Mouse (Mus musculus) frontal cortex, adult 2 months (tissue): Measurements from ENCODE around the gene Dmrtb1. TPM values are rescaled to one million over a fixed set of nuclear protein-coding genes. Genes with fewer than 3 reads are reported as not detected.

ENCODE experiments used
- DNase-seq, 2 experiments: peaks; one replicate each; pipeline ENCODE4 v3.0.0; 2022; ENCODE audit warnings: low spot score in 1 of 2; ENCODE audit errors: extremely low spot score in 1 of 2
- polyA plus RNA-seq: library from polyadenylated mRNA; depleted of rRNA; stranded (reverse); fragments of >200 nt; gene quantifications from 2 replicates; pipeline ENCODE4 v1.2.3, GENCODE M21; 2012; rRNA removed

The Dmrtb1 gene
- 1.5 and 2.2 TPM in 2 replicates for polyA plus RNA-seq

GRCm38 (mm10) chr4:107684130-107684529 lies at the start of gene Dmrtb1:
TSS of gene Dmrtb1 (minus strand) at chr4:107684230.
- no peak for DNase-seq

DNA sequence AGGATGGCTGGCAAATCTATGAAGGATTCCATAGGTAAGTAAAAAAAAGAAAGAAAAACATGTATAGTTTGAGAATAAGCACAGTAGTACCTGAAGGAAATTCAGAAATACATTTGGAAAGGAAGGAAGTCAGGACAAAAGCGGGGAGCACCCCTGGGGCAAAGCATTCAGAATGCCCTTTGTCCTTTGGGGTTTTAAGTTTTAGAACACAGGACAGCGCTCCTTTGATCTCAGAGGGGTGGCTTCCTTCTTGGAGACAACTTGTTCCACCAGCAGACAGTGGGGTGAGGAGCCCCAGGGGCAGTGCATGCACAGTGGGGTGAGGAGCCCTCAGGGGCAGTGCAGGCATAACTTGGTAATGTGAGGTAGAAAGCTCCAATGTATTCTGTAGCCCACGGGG lies 49.6 kb upstream of the Dmrtb1 start:
- DNase-seq, result no peak

DNA sequence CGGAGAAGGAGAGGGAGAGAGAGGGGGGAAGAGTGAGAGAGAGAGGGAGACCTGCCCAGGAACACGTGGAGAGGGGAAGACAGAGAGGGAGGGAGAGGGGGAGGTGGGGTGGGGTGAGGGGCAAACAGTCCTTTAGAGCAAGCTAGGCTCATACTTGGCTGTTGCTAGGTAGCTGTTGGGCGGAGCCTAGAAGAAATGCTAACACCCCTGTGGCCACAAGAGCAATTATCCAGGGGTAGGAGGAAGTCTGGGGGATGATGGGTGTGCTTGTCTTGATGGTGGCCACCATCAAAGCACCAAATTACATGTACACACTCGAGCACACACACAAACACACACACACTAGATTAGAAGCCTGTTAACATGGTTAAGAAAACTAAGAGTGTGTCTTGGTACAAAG lies 48.6 kb upstream of the Dmrtb1 start:
- no peak for DNase-seq

DNA sequence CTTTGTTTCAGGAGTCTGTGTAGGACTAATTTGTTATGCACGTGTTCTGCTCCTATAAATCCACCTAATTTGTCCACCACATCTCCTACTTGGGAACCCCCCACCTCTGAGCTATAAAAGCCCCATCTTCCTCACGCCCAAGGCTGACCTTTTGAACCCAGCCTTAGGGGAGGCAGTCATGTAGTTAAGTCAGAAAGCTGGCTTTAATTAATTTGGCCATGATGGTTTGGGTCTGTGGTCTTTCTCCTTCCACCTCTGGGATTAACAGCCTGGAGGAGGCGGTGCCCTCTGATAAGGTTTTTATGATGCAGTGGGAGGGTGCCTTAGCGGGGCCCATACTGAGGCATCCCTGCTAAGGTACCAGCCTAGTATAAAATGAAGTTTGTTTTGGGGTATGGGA lies 48.2 kb upstream of the Dmrtb1 start:
- no peak for DNase-seq

GRCm38 (mm10) chr4:107731088-107731465 lies 47.0 kb upstream of the Dmrtb1 start:
- DNase-seq, result no peak

DNA sequence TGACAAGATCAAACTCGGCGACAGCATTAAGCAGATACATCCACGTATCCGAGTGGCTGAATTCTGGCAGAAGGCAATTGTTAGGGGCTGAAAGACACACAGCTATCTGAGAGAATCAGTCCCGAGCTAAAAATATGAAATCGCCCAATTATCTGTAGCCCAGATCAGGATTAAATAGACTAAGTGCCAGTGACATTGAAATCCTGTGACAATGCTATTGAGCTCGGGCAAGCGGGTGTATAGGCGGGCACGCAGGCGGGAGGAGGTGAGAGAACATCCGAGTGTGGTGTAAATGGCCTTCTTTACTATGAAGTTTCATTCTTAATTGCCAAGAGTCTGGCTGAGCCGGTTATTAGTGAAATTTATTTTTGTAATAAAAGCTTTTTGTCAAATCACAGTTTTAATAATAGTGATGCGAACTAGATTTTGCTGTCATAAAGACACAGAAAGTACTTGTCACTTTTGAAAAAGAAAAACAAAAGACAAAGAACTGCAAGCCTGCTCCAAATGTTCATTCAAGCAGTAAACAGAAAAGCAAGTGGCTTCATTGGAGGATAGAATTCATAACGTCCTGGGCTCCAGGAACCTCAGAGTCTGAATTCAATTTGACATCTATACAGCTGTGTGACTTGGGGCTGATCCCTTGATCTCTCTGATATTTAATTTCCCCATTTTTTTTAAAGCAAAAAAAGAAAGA lies 46.5 kb upstream of the Dmrtb1 start:
- no peak for DNase-seq

- no peak for DNase-seq
Observed at GRCm38 (mm10) chr4:107725432-107725831, 41.4 kb upstream of the Dmrtb1 start.

DNA sequence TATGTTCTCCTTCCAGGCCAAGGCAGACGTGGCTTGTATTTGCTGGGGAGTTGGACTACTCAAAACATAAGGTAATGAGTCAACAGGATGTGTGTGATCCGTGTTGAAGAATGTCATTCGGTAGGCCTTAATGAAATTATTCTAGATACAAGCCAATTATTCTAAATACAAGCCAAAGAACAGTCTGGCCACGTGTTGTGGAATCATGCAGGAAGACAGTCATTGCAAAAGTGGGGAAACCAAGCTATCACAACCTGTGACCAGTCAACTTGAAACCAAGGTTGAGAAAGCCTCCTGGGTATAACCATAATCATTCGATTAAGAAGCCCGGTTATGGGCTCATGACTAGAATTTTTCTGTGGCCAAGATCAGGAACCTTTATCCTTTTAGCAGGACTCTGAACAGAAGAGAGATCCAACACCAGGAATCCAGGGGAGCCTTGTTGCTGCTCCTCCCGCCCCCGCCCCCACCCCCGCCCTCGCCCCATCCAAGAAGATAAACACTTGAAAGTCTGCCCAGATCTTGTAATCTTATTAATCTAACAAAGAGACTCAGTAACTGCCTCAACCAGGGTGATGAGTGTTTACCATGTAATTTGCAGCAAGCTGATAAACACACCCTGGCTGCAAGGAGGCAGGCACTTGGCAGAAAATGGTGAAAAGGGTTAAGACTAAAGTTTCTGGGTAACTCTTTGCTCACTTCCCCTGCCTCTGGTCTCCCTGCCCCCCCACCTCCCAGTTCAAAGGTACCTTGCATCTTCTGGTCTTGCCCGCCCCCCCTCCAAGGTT lies 36.2 kb upstream of the Dmrtb1 start:
- no peak for DNase-seq

- no peak for DNase-seq
Observed at GRCm38 (mm10) chr4:107719161-107719560, 35.1 kb upstream of the Dmrtb1 start.

GRCm38 (mm10) chr4:107718720-107719119 lies 34.7 kb upstream of the Dmrtb1 start:
- DNase-seq, result no peak

- DNase-seq, result peak; percentile 64 to 70
Observed at GRCm38 (mm10) chr4:107717718-107718313, 33.8 kb upstream of the Dmrtb1 start.

- DNase-seq, result no peak
Observed at GRCm38 (mm10) chr4:107716754-107717299, 32.8 kb upstream of the Dmrtb1 start.

DNA sequence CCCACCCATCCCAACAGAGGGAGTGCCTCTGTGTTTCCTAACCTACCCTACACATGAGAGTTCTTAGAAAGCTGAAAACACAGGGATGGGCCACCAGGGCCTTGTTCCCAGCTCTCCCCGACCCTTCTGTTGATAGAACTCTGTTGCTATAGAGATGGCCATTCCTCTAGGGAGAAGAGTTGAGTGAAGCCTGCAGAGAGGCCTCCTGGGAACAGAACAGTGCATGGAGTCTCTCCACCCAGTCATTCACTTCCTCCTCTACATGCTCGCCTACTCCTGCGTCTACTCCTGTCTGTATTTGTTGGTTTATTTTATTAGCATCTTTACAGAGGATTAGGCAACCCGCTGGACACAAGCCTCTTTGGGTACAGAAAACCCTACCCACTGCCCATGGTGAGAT lies 22.9 kb upstream of the Dmrtb1 start:
- DNase-seq, result no peak

- DNase-seq, result no peak
Observed at GRCm38 (mm10) chr4:107704185-107704584, 20.2 kb upstream of the Dmrtb1 start.

GRCm38 (mm10) chr4:107701679-107702078 lies 17.6 kb upstream of the Dmrtb1 start:
- no peak for DNase-seq

DNA sequence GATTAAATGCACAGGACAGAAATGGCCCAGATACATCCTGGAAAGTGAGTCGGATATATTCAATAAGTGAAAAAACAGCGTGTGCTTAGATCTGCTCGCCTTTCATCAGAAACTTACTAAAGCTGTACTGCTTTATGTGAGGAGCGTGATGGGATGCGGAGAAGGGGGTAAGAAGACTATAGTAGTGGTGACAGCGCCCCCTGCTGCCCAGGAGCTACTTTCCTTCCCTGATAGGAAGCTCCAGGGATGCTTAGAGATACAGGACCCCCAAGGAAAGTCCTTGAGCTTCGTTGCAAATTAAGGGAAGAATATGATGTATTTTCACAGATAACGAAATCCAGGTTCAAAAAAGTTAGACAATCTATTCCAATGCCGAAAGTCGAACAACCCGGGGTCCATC lies 17.1 kb upstream of the Dmrtb1 start:
- DNase-seq, result peak in 1 of 2 experiments; percentile 82

- no peak for DNase-seq
Observed at GRCm38 (mm10) chr4:107699271-107699670, 15.2 kb upstream of the Dmrtb1 start.

- no peak for DNase-seq
Observed at GRCm38 (mm10) chr4:107693816-107694215, 9.8 kb upstream of the Dmrtb1 start.

DNA sequence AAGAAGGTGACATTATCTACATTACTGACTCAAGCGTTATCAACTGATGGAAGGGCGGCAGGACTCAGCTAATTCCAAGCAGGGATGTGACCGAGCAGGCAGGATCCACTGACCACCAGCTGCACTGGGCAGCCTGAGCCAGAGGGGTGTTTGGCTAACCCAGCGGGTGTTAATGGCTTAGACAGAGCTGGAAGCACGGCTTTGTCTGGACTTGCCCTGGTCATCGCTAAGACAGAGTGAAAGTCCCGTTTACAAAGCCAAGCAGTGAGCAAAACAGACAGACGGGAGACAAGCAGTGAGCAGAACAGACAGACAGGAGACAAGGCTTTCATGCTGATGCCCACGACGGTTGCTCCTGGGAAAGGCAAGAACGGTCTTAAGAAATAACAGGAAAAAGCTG lies 4.2 kb upstream of the Dmrtb1 start:
- DNase-seq, result no peak

GRCm38 (mm10) chr4:107687127-107687526 lies 3.1 kb upstream of the Dmrtb1 start:
- no peak for DNase-seq

DNA sequence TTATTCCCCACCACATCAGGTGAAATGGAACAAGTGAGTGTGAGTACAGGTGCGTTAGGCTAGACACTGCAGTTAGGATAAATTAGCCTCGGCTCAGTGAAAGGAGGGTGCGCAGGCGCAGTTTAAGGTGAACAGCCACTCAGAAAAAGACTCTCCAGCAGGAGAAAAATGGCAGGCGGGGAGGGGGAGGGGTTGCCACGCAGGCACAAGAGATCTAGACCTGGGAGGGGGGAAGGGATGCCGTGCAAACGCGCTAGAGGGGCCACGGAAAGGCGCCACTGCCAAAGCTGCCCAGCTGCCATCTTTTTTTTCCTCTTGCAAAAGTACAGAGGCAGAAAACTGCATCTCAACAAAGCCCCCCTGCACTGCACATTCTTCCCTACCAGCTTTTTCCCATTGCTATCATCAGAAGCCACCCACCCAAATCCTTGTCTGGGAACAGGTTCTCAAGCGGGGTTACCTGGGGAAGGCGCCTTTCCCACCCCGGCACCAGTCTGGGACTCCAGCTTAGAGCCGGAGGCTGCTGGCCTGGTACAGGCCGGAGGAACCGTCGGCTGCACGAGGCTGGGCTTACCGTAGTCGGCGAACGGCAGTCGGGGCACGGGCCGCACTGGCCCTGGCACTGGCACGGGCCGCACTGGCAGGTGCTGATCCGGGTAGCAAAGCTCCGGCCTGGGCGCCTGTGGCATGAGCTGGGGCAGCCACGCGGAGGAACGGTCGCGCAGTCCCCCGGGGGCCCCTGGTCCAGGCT lies 849 bp downstream of the Dmrtb1 start:
- no peak for DNase-seq
